In the genomic region with DNA sequence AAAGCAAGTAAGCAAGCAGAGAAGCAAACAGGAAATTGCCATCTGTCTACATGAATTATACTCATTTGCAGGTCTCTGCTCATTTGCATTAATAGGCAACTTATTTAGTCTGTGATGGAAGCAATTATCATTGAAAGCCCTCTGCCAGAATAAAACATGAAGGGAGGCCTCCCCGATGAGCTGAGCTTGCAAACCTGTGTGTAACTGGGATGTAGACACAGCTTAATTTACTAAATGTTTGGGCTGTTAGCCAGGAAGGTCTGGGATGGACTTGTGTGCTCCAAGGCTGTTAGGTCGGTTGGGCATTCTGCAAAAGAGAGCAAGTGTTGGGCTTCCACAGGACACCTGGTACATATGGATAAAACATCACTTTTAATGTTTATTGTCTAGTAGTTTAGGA, we compare ENCODE assay signal across 16 mouse cellular contexts.
A peak's percentile ranks its signal among the peaks of the same experiment; 100 is the strongest.
DNase-seq lines count a peak whose midpoint lies in the region; ATAC-seq and TF ChIP-seq lines count a peak whose summit lies in the region.
"Had no signal": no experiment of that assay in that cellular context is flagged by ENCODE, and none has a peak within 500 bp of the region (broad histone marks: within the 10 kb centered on the region; RNA-seq: fewer than 3 reads in every experiment).

No protein-coding gene starts in this region.

- ATAC-seq in midbrain, embryonic 15.5 days (replicated peaks) = peak; percentile 52; the same call in 1 of the 2 replicates
- ATAC-seq in midbrain, embryonic 11.5 days (ENCODE audit: low FRiP score) = no peak
- ATAC-seq in forebrain, embryonic 13.5 days = peak; percentile 86
- peak; percentile 25; the same call in 1 of the 2 replicates for ATAC-seq in neural tube, embryonic 15.5 days (ENCODE audit: low FRiP score)
- ATAC-seq in stomach, postnatal 0 days (ENCODE audit: low FRiP score, low TSS enrichment) = no peak

- no peak overlapping the region for H3K27ac ChIP-seq in midbrain, embryonic 15.5 days
- no peak overlapping the region for H3K27ac ChIP-seq in midbrain, embryonic 11.5 days (ENCODE audit: low read depth, low read length)
- peak overlapping the region; percentile 48; the same call in 1 of the 2 replicates for H3K27ac ChIP-seq in forebrain, embryonic 13.5 days
- H3K27ac ChIP-seq in neural tube, embryonic 15.5 days (replicated peaks) = no peak overlapping the region
- H3K27ac ChIP-seq in stomach, postnatal 0 days (replicated peaks) = no peak overlapping the region
- H3K27ac ChIP-seq: limb, embryonic 15.5 days; lung, embryonic 15.5 days had no signal

- TF ChIP-seq CTCF in stomach, postnatal 0 days (IDR thresholded peaks at IDR 0.05; ENCODE audit: low read depth) = no peak

- no peaks in the 10 kb centered on the region for H3K36me3 ChIP-seq in midbrain, embryonic 15.5 days (replicated peaks)
- no peaks in the 10 kb centered on the region for H3K36me3 ChIP-seq in midbrain, embryonic 11.5 days (ENCODE audit: control insufficient read depth, insufficient read depth, low read length)
- H3K36me3 ChIP-seq in forebrain, embryonic 13.5 days (ENCODE audit: poor library complexity, severe bottlenecking) = no peaks in the 10 kb centered on the region
- H3K36me3 ChIP-seq in neural tube, embryonic 15.5 days = no peaks in the 10 kb centered on the region
- H3K36me3 ChIP-seq in stomach, postnatal 0 days (ENCODE audit: control insufficient read depth, insufficient read depth, low read length) = no peaks in the 10 kb centered on the region
- H3K36me3 ChIP-seq: limb, embryonic 15.5 days; lung, embryonic 15.5 days had no signal

- peak; percentile 10 for DNase-seq in embryo, embryonic 11 days
- no peak for DNase-seq in embryo, embryonic 9.5 days (ENCODE audit: extremely low spot score)
- no peak for DNase-seq in midbrain, embryonic 11.5 days (ENCODE audit: low spot score, missing footprints)
- DNase-seq in cerebellum, adult 11 months = no peak
- no peak for DNase-seq in stomach, postnatal 0 days (ENCODE audit: low spot score)
- DNase-seq: adrenal gland, postnatal 14 days; gastrocnemius, postnatal 10 days; heart, postnatal 4 days; kidney, adult 18-20 months; thymus, adult 18-20 months had no signal

- no peaks in the 10 kb centered on the region for H3K27me3 ChIP-seq in midbrain, embryonic 15.5 days (replicated peaks)
- H3K27me3 ChIP-seq in midbrain, embryonic 11.5 days (ENCODE audit: control insufficient read depth, insufficient read depth, low read length) = no peaks in the 10 kb centered on the region
- H3K27me3 ChIP-seq in forebrain, embryonic 13.5 days = no peaks in the 10 kb centered on the region
- H3K27me3 ChIP-seq in neural tube, embryonic 15.5 days (replicated peaks) = no peaks in the 10 kb centered on the region
- no peaks in the 10 kb centered on the region for H3K27me3 ChIP-seq in stomach, postnatal 0 days (ENCODE audit: control insufficient read depth, insufficient read depth, low read length)
- H3K27me3 ChIP-seq: limb, embryonic 15.5 days; lung, embryonic 15.5 days had no signal

- no peak overlapping the region for H3K4me2 ChIP-seq in midbrain, embryonic 15.5 days
- no peak overlapping the region for H3K4me2 ChIP-seq in midbrain, embryonic 11.5 days
- no peak overlapping the region for H3K4me2 ChIP-seq in forebrain, embryonic 13.5 days
- H3K4me2 ChIP-seq in neural tube, embryonic 15.5 days = no peak overlapping the region
- H3K4me2 ChIP-seq in stomach, postnatal 0 days (replicated peaks; ENCODE audit: low read depth) = no peak overlapping the region
- H3K4me2 ChIP-seq: heart, embryonic 11.5 days; limb, embryonic 15.5 days; lung, embryonic 15.5 days had no signal

- no peak for TF ChIP-seq EP300 in stomach, postnatal 0 days (optimal IDR thresholded peaks at IDR 0.05)

- H3K9ac ChIP-seq in midbrain, embryonic 15.5 days = no peak overlapping the region
- no peak overlapping the region for H3K9ac ChIP-seq in midbrain, embryonic 11.5 days (ENCODE audit: low read length)
- no peak overlapping the region for H3K9ac ChIP-seq in forebrain, embryonic 13.5 days
- H3K9ac ChIP-seq in neural tube, embryonic 15.5 days (replicated peaks) = no peak overlapping the region
- H3K9ac ChIP-seq in stomach, postnatal 0 days (ENCODE audit: low read length) = no peak overlapping the region
- H3K9ac ChIP-seq: limb, embryonic 15.5 days; lung, embryonic 15.5 days had no signal

- 32% methylated on average over 2 of the region's 2 CpGs for WGBS in midbrain, embryonic 15.5 days
- 70% methylated on average over 2 of the region's 2 CpGs for WGBS in midbrain, embryonic 11.5 days
- WGBS in forebrain, embryonic 13.5 days = 15% methylated on average over 2 of the region's 2 CpGs
- 22% methylated on average over 2 of the region's 2 CpGs for WGBS in neural tube, embryonic 15.5 days
- 65% methylated on average over 2 of the region's 2 CpGs for WGBS in stomach, postnatal 0 days

- H3K9me3 ChIP-seq in midbrain, embryonic 15.5 days = no peaks in the 10 kb centered on the region
- no peaks in the 10 kb centered on the region for H3K9me3 ChIP-seq in midbrain, embryonic 11.5 days (ENCODE audit: control insufficient read depth, low read length)
- H3K9me3 ChIP-seq in forebrain, embryonic 13.5 days (replicated peaks) = no peaks in the 10 kb centered on the region
- no peaks in the 10 kb centered on the region for H3K9me3 ChIP-seq in neural tube, embryonic 15.5 days (replicated peaks)
- H3K9me3 ChIP-seq in stomach, postnatal 0 days (ENCODE audit: control insufficient read depth, low read length) = no peaks in the 10 kb centered on the region
- H3K9me3 ChIP-seq: limb, embryonic 15.5 days; lung, embryonic 15.5 days had no signal

- H3K4me3 ChIP-seq in midbrain, embryonic 15.5 days = no peak overlapping the region
- H3K4me3 ChIP-seq in midbrain, embryonic 11.5 days (ENCODE audit: low read depth, low read length) = no peak overlapping the region
- H3K4me3 ChIP-seq in forebrain, embryonic 13.5 days = no peak overlapping the region
- H3K4me3 ChIP-seq in neural tube, embryonic 15.5 days (replicated peaks) = no peak overlapping the region
- H3K4me3 ChIP-seq in stomach, postnatal 0 days (ENCODE audit: low read depth, low read length) = no peak overlapping the region
- H3K4me3 ChIP-seq: limb, embryonic 15.5 days; lung, embryonic 15.5 days had no signal

- peaks cover 11% of the 10 kb centered on the region for H3K4me1 ChIP-seq in midbrain, embryonic 15.5 days
- H3K4me1 ChIP-seq in midbrain, embryonic 11.5 days (ENCODE audit: control insufficient read depth, insufficient read depth, low read length) = no peaks in the 10 kb centered on the region
- peaks cover 22% of the 10 kb centered on the region for H3K4me1 ChIP-seq in forebrain, embryonic 13.5 days
- peaks cover 7% of the 10 kb centered on the region; the same call in 1 of the 2 replicates for H3K4me1 ChIP-seq in neural tube, embryonic 15.5 days
- H3K4me1 ChIP-seq in stomach, postnatal 0 days (replicated peaks; ENCODE audit: control insufficient read depth, insufficient read depth) = no peaks in the 10 kb centered on the region
- H3K4me1 ChIP-seq: limb, embryonic 15.5 days; lung, embryonic 15.5 days had no signal

Comparison
In these comparisons a context has a peak if more than half of its experiments do, and no peak if none do; other contexts are left out.
1. ATAC-seq: peak in midbrain, embryonic 15.5 days (single experiment), forebrain, embryonic 13.5 days (single experiment) and neural tube, embryonic 15.5 days (single experiment); none in midbrain, embryonic 11.5 days (single experiment) and stomach, postnatal 0 days (single experiment).